Mouse (Mus musculus) neural tube, embryonic 12.5 days (tissue): ENCODE measurements around the gene Kcnh7. TPM values are rescaled to one million over a fixed set of nuclear protein-coding genes. Genes with fewer than 3 reads are reported as not detected.

ENCODE experiments used
- ATAC-seq: fragments of 200-750 bp; cut with Nextera tagmentation; 2 replicates; pipeline ENCODE4 v1.8.0; 2017; ENCODE audit warnings: low read depth, mild to moderate bottlenecking, moderate TSS enrichment, moderate library complexity; ENCODE audit not compliant: low FRiP score
- H3K27ac ChIP-seq: fragments of 300-500 bp; sonication (generic); 2 replicates; pipeline ENCODE4 v1.5.1; 2016
- H3K27me3 ChIP-seq: fragments of 300-500 bp; sonication (generic); replicated peaks from 2 replicates; pipeline ENCODE4 v1.6.1; 2016; ENCODE audit warnings: mild to moderate bottlenecking
- H3K36me3 ChIP-seq: fragments of 300-500 bp; sonication (generic); 2 replicates; pipeline ENCODE4 v1.6.1; 2016; ENCODE audit warnings: mild to moderate bottlenecking
- H3K4me1 ChIP-seq: fragments of 300-500 bp; sonication (generic); 2 replicates; pipeline ENCODE4 v1.6.1; 2016
- H3K4me2 ChIP-seq: fragments of 300-500 bp; sonication (generic); replicated peaks from 2 replicates; pipeline ENCODE4 v1.6.1; 2016; ENCODE audit warnings: mild to moderate bottlenecking
- H3K4me3 ChIP-seq: fragments of 300-500 bp; sonication (generic); 2 replicates; pipeline ENCODE4 v1.5.1; 2016
- H3K9ac ChIP-seq: fragments of 300-500 bp; sonication (generic); 2 replicates; pipeline ENCODE4 v1.6.1; 2016; ENCODE audit warnings: mild to moderate bottlenecking
- H3K9me3 ChIP-seq: fragments of 300-500 bp; sonication (generic); 2 replicates; pipeline ENCODE4 v1.6.1; 2016; ENCODE audit warnings: mild to moderate bottlenecking
- WGBS: fragments of 180-500 bp; shearing (Covaris S2); methylation state at CpG from one replicate; pipeline ENCODE4 v1.1.7; 2016; 5-methylcytosine and 5-hydroxymethylcytosine counted together
- polyA plus RNA-seq: library from polyadenylated mRNA; unstranded; fragments of >200 nt; fragmentation: Nextera tagmentation; extraction: Ambion mirVana; gene quantifications from 2 replicates; pipeline ENCODE4 v1.2.1, GENCODE M21; 2016

Gene Kcnh7
- 3.7 and 3.9 TPM in 2 replicates for polyA plus RNA-seq

DNA sequence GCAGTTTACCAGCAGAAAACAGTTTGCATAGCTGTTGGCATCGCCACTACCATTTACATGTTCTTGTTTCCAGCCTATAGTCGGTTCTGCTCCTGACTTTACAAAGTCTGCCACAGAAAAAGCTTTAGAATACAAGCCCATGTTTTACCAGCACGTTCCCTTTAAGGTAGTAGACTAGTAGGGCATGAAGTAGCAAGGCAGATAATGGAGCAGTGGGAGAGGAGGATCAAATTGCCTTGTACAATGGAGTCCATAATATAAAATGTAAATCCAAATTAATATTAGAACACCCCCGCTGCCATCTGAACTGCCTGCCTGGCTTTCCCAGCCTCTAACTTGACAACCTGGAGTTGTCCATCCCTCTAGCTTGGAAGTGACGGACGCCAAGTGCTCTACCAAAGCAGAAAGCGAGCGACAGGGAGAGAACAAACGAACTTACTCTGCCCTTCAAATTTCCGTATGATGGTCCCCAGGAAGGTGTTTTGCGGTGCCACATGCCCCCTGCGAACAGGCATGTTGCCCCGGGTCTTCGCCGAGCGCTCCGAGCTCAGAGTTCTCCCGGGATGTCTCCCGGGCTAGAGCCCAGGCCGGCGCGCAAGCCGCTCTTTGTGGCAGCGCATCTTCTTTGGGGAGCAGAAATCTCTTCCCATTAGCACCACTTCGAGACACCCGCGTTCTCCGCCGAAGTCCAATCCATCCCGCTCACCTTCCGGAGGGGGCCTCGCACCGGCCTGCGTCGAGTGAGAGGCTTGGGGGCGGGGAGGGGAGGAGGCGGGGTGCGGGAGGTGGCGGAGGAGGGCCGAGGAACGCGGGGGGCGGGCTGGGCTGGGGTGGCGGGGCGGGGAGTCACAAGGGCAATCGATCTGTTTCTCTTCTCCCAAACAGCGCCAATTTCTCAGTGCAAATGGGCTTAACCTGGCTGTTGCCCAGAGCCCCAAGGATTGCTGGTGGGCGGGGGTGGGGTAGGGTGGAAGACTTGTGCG, at the start of gene Kcnh7:
Gene Kcnh7 (minus strand): TSS at position 725 of the 983 bp plus-strand sequence.
- Histone ChIP-seq H3K27me3 (no peaks in the 10 kb centered on the region; the same call in 1 of the 2 replicates), H3K36me3 (no peaks in the 10 kb centered on the region), H3K9me3 (no peaks in the 10 kb centered on the region), H3K27ac (no peak within 1 kb of the TSS), H3K9ac (peak within 1 kb of the TSS; percentile 61), H3K4me2 (peak within 1 kb of the TSS; percentile 89), H3K4me1 (0 out of 2 replicates have a peak, but pooled peaks cover 9% of the 10 kb centered on the region), H3K4me3 (peak within 1 kb of the TSS; percentile 55)
- 2% methylated on average over 49 of the region's 49 CpGs for WGBS
- peak; percentile 86 for ATAC-seq

DNA sequence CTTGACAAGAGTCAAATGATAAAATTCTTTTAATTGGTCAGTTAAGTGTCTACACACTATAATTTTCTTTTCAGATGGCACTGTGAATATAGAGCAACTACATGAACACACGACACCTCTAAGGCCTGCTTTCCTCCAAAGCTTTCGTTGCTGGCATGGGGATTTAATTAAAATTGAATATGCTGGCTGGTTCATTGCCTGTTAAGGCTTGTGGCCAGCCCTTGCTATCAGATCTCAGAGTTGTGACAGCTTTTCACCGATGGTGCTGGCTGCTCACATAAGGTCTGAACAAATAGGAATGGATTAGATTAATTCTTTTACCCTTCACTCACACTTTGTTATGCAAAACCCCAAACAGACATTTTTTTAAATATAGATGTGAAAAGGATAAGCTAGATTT, 23.3 kb upstream of the Kcnh7 start:
- H3K36me3 ChIP-seq = no peaks in the 10 kb centered on the region
- no peaks in the 10 kb centered on the region for H3K27me3 ChIP-seq
- no peak for ATAC-seq
- no peak overlapping the region for H3K9ac ChIP-seq
- no peaks in the 10 kb centered on the region for H3K9me3 ChIP-seq
- WGBS = 82% methylated on average over 3 of the region's 3 CpGs
- no peak overlapping the region for H3K4me2 ChIP-seq
- no peak overlapping the region for H3K4me3 ChIP-seq
- H3K27ac ChIP-seq = no peak overlapping the region
- H3K4me1 ChIP-seq = no peaks in the 10 kb centered on the region

- no peak overlapping the region for H3K4me3 ChIP-seq
- no peak overlapping the region for H3K9ac ChIP-seq
- H3K27ac ChIP-seq = no peak overlapping the region
- 0 out of 2 replicates have a peak, but pooled peaks cover 9% of the 10 kb centered on the region for H3K4me1 ChIP-seq
- no peak overlapping the region for H3K4me2 ChIP-seq
- H3K9me3 ChIP-seq = no peaks in the 10 kb centered on the region
- no peak for ATAC-seq
- WGBS = 6% methylated on average over 2 of the region's 2 CpGs
- H3K36me3 ChIP-seq = no peaks in the 10 kb centered on the region
- no peaks in the 10 kb centered on the region; the same call in 1 of the 2 replicates for H3K27me3 ChIP-seq
These were observed 1.9 kb upstream of the Kcnh7 start for GRCm38 (mm10) chr2:63186014-63186413.

DNA sequence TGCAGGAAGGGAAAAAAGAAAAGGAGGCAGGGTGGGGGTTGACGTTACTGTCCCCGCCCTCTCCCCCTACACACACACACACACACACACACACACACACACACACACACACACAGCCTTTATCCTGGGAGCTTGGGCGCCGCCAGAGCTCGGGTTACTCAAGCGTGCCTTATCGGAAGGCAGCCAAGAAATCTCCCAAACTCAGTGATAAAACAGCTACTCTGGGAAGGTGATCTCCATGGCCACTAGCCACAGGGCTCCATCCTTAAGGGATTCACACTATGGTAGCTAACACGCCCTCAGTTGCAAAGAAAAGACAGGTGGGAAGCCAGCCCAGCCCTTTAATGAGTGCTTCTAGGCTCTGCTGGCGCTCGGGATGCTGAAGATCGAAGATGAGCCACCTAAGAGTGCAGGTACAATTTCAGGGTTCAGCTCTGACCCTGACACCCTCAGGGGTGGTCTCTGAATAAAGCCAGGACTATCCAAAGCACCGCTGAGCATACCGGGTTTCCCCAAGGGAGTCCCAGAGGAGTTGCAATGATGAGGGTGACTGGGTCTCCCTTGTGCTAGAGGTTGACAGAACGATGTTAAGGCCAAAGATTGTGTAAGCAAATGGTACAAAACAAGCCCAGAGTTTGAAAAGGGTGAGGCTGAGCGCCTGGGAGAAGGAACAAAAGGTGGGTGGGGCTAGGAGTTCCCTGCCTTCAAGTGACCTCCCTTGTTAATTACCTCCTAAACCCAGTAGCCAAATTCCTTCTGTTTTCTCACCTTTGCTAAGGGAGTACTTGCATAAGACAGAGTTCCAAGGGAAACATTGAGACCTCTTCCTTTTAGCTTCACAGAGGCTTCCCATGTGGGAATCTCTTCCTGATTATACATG, 704 bp upstream of the Kcnh7 start:
- no peaks in the 10 kb centered on the region; the same call in 1 of the 2 replicates for H3K27me3 ChIP-seq
- 3% methylated on average over 13 of the region's 15 CpGs for WGBS
- no peak overlapping the region for H3K27ac ChIP-seq
- peak overlapping the region; percentile 89 for H3K4me2 ChIP-seq
- ATAC-seq = peak; percentile 89
- no peaks in the 10 kb centered on the region for H3K9me3 ChIP-seq
- peak overlapping the region; percentile 55 for H3K4me3 ChIP-seq
- H3K9ac ChIP-seq = peak overlapping the region; percentile 61
- 0 out of 2 replicates have a peak, but pooled peaks cover 9% of the 10 kb centered on the region for H3K4me1 ChIP-seq
- H3K36me3 ChIP-seq = no peaks in the 10 kb centered on the region

DNA sequence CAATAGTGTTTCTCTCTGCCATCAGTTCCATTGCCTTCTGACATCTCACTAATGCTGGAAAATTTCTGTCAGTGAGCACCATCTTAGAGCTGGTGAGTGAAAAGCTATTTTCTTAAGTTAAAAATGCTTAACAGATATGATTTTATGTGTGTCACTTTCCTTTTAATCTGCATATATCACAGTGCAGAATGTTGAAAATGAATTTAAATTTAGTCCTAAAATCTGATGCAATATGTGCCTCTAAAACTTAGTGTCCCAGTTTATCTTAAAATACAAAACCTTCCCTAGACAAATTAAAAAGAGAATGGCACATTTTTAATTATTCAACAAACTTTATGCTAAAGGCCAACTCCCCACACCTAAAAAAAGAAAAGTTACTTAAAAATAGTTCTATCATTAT, 30.4 kb downstream of the Kcnh7 start:
- H3K9ac ChIP-seq = no peak overlapping the region
- no peak overlapping the region for H3K4me2 ChIP-seq
- no peaks in the 10 kb centered on the region for H3K36me3 ChIP-seq
- no peak overlapping the region for H3K4me3 ChIP-seq
- H3K4me1 ChIP-seq = no peaks in the 10 kb centered on the region
- ATAC-seq = no peak
- H3K27ac ChIP-seq = no peak overlapping the region
- no peaks in the 10 kb centered on the region for H3K9me3 ChIP-seq
- no peaks in the 10 kb centered on the region for H3K27me3 ChIP-seq

GRCm38 (mm10) chr2:63127762-63128516, 56.1 kb downstream of the Kcnh7 start:
- no peak overlapping the region for H3K27ac ChIP-seq
- H3K27me3 ChIP-seq = no peaks in the 10 kb centered on the region
- H3K4me3 ChIP-seq = no peak overlapping the region
- H3K4me1 ChIP-seq = no peaks in the 10 kb centered on the region
- no peak overlapping the region for H3K4me2 ChIP-seq
- H3K36me3 ChIP-seq = no peaks in the 10 kb centered on the region
- ATAC-seq = no peak
- H3K9me3 ChIP-seq = no peaks in the 10 kb centered on the region
- WGBS = 51% methylated on average over 2 of the region's 2 CpGs
- H3K9ac ChIP-seq = no peak overlapping the region

- Histone ChIP-seq H3K4me1 (peaks cover 6% of the 10 kb centered on the region; the same call in 1 of the 2 replicates), H3K4me3 (no peak overlapping the region), H3K9ac (no peak overlapping the region), H3K4me2 (no peak overlapping the region), H3K27ac (no peak overlapping the region), H3K36me3 (no peaks in the 10 kb centered on the region), H3K27me3 (no peaks in the 10 kb centered on the region), H3K9me3 (no peaks in the 10 kb centered on the region)
- WGBS = 73% methylated on average over 3 of the region's 3 CpGs
- ATAC-seq = no peak
These were observed 63.8 kb downstream of the Kcnh7 start for GRCm38 (mm10) chr2:63120316-63120715.

DNA sequence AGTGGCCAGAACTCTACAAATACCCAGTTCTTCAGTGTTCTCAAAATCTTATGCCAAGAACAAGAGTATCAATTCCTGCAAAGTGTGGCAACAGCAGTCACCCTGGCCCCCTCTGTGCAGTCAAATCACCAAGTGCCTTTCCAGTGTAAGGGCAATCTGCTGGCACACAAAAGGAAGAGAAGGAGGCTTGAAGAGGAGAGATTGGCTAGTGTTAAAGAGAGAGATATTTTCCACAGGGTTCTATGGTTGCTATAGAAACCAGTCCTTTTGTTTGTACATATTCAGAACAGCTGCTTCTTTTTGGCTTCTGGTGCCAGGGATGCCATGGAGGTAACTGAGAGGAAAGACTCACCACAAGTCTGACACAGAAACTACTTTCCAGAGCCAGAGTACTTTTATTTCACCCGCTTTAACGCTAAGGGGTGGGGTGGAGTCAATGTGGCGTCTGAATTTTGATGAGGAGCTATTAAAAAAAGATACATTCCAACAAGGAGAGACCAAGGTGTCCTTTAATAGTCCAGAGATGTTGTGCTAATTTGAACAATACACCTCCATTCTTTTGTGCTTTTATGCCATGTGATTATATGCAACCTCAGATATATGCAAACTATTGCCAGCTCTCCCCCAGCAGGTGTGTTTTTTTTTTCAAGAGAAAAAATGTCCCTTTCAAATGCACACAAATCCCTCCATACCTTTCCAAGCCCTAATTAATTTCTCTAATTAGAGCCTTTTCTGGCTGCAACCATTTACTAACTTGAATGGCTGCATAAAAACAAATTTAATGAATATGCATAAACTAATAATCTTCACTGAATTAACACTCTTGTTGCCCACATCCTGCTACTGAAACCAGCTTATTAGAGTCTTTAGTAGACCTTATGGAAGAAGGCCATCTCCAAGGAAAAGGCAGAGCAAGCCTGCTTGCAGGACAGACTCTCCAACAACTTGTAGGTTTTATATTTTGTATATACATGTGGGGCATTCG, 66.6 kb downstream of the Kcnh7 start:
- Histone ChIP-seq H3K9ac (no peak overlapping the region), H3K4me3 (no peak overlapping the region), H3K27me3 (no peaks in the 10 kb centered on the region), H3K27ac (no peak overlapping the region), H3K9me3 (no peaks in the 10 kb centered on the region), H3K4me1 (peaks cover 6% of the 10 kb centered on the region; the same call in 1 of the 2 replicates), H3K36me3 (no peaks in the 10 kb centered on the region), H3K4me2 (no peak overlapping the region)
- ATAC-seq = peak; percentile 96
- WGBS = 50% methylated on average over 4 of the region's 4 CpGs

DNA sequence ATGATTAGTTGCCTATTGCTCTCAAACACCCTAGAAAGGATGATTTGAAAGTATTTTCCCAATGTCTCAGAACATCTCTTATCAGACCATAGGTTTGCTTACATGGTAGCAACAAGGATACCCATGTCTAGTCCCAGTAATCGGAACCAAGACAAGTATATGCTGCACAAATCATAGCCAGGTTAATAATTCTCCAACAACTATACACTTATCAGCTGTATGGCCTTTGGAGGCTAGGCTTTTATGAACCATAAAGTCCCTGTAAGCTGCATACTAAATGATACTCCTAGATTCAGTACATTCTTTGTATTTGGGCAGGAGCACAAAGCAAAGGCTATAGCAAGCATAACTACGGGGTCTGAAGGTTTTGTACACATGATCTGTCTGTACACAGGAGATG, 78.1 kb downstream of the Kcnh7 start:
- 89% methylated on average over 2 of the region's 2 CpGs for WGBS
- H3K9me3 ChIP-seq = no peaks in the 10 kb centered on the region

GRCm38 (mm10) chr2:63099676-63100075, 84.4 kb downstream of the Kcnh7 start:
- H3K4me1 ChIP-seq = no peaks in the 10 kb centered on the region
- H3K27ac ChIP-seq = no peak overlapping the region
- no peak overlapping the region for H3K4me2 ChIP-seq
- H3K9ac ChIP-seq = no peak overlapping the region
- no peak overlapping the region for H3K4me3 ChIP-seq
- no peaks in the 10 kb centered on the region for H3K9me3 ChIP-seq
- no peak for ATAC-seq
- no peaks in the 10 kb centered on the region for H3K36me3 ChIP-seq
- no peaks in the 10 kb centered on the region for H3K27me3 ChIP-seq

More for the DNA sequence above, 78.1 kb downstream of the Kcnh7 start:
- no peaks in the 10 kb centered on the region for H3K36me3 ChIP-seq
- no peaks in the 10 kb centered on the region for H3K27me3 ChIP-seq
- no peak overlapping the region for H3K9ac ChIP-seq
- ATAC-seq = no peak
- H3K4me2 ChIP-seq = no peak overlapping the region
- H3K27ac ChIP-seq = no peak overlapping the region
- H3K4me3 ChIP-seq = no peak overlapping the region
- H3K4me1 ChIP-seq = no peaks in the 10 kb centered on the region

DNA sequence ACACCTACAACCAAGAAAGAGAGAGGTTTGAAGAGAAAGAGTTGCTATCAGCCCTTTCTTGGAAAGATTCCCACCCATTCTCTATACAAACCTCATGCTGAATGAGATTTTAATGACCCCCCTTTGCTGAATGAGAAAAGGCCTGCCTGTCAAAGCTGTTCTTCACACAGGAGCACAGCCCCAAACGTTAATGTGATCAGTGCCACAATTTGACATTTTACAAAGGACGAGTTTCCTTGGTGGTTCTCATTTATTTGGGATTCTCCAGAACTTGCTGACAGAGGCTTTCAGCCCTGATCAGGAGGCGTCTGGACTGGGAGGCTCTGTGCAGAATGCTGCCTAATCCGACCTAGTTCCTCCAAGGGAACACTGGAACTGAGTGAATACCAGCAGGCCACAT, 92.3 kb downstream of the Kcnh7 start:
- ATAC-seq = no peak
- H3K4me2 ChIP-seq = no peak overlapping the region

More for the DNA sequence above, 92.3 kb downstream of the Kcnh7 start:
- H3K4me3 ChIP-seq = no peak overlapping the region
- no peaks in the 10 kb centered on the region for H3K9me3 ChIP-seq
- H3K4me1 ChIP-seq = no peaks in the 10 kb centered on the region
- no peak overlapping the region for H3K27ac ChIP-seq
- H3K9ac ChIP-seq = no peak overlapping the region
- no peaks in the 10 kb centered on the region for H3K27me3 ChIP-seq
- no peaks in the 10 kb centered on the region for H3K36me3 ChIP-seq
- 48% methylated on average over 4 of the region's 4 CpGs for WGBS
